Mouse (Mus musculus) olfactory bulb, adult 2 months (tissue): Measurements from ENCODE around the gene Pbxip1. TPM values are rescaled to one million over a fixed set of nuclear protein-coding genes. Genes with fewer than 3 reads are reported as not detected.

Source experiments
- H3K27ac ChIP-seq: fragments of 200-500 bp; 2 replicates; pipeline ENCODE4 v1.5.1; 2012; ENCODE audit warnings: low read depth, low read length; ENCODE audit not compliant: insufficient read depth
- H3K4me1 ChIP-seq: fragments of 200-500 bp; 2 replicates; pipeline ENCODE4 v1.6.1; 2012; ENCODE audit warnings: low read length; ENCODE audit not compliant: control insufficient read depth, insufficient read depth
- H3K4me3 ChIP-seq: fragments of 200-500 bp; 2 replicates; pipeline ENCODE4 v1.5.1; 2012; ENCODE audit warnings: mild to moderate bottlenecking, low read depth, low read length, moderate library complexity; ENCODE audit not compliant: insufficient read depth
- CTCF ChIP-seq: fragments of 200-500 bp; IDR thresholded peaks from 2 replicates; pipeline ENCODE4 v1.5.1; 2012; ENCODE audit warnings: low read depth, mild to moderate bottlenecking, low read length, moderate library complexity; ENCODE audit not compliant: insufficient read depth
- POLR2A ChIP-seq: fragments of 200-500 bp; IDR thresholded peaks from 2 replicates; pipeline ENCODE4 v1.6.1; 2012; ENCODE audit warnings: mild to moderate bottlenecking, low read depth, low read length, moderate library complexity; ENCODE audit not compliant: insufficient read depth
- WGBS: fragments of 180-500 bp; shearing (Covaris S2); methylation state at CpG from one replicate; pipeline ENCODE4 v1.1.7; 2018; 5-methylcytosine and 5-hydroxymethylcytosine counted together
- polyA plus RNA-seq: library from polyadenylated mRNA; stranded (reverse); fragments of >200 nt; gene quantifications from 2 replicates; pipeline ENCODE4 v1.2.4, GENCODE M21; 2012; ENCODE audit warnings: low replicate concordance; ENCODE audit not compliant: missing spikeins, insufficient read depth, insufficient read length

The Pbxip1 gene
- polyA plus RNA-seq, 1 experiment, result not detected

GRCm38 (mm10) chr3:89392871-89393311 is 43.6 kb upstream of the Pbxip1 start:
- TF ChIP-seq POLR2A (no peak), CTCF (no peak)
- Histone ChIP-seq H3K4me1 (peaks cover 52% of the 10 kb centered on the region), H3K4me3 (peak overlapping the region; percentile 50), H3K27ac (no peak overlapping the region)
- WGBS, result under 1% methylated on average over 24 of the region's 24 CpGs

DNA sequence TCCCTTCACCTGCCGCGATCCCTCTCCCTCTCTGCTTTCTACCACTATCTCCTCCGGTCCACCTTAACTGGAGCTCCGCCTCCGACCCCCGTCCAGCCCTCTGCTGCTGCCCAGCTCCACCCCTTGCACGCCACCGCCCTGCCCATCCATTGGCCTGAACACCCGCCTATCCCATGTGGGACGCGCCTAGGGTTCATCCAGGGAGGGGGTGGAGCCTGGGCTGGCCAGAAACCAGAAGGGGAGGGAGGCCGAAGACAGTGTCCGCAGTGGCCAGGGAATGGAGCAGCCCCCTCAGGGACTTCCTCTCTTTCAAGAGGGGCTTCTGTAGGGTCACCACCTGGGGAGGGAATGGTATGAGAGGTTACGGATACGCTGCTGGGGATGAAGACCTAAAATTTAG is 42.9 kb upstream of the Pbxip1 start:
- Histone ChIP-seq H3K4me1 (peaks cover 45% of the 10 kb centered on the region), H3K27ac (peak overlapping the region; percentile 83), H3K4me3 (peak overlapping the region; percentile 54)
- TF ChIP-seq POLR2A (peak; percentile 58), CTCF (no peak)
- WGBS, result 2% methylated on average over 15 of the region's 15 CpGs

DNA sequence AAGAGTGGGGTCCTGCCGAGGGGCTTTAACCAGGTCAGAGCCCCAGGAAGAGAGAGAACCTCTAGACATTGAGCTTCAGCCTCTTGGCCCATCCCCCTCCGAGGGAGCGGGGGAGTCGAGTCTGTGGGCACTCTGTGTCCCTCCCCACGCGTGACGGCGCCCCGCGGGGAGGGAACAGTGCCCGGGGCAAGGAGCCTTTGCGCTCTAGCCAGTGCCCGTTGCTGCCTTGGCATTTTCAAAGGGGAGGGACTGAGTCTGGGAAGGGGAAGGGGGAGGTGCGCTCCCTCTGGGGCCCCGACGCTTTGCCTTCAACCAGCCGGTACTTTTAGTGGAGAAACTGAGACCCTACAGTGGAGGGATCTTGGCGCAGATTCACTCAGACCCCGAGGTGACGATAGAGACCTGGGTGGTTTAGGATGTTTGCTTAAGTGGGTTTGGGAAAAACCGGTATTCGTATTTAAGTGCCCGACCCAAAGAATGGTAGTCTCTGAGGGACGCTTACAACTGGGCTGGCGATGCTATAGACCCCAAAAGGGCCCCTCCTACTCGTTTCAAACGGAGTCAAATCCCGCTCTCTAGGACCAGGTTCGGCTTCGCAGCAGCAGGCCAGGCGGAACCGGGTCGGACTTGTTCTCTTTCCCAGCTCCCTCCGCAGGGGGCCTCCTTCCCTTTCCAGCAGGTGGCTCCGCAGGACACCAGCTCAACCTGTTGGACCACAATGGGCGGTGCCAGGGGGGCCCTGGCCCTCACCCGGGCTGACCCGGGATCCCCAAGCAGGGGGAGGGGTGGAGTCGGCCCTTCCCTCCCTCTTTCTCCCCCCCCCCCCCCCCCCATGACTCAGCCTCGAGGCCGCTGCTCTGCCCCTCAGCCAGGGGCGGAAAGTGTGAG is 42.3 kb upstream of the Pbxip1 start, which contains the start of gene Zbtb7b:
TSS of gene Zbtb7b (minus strand) at position 771 of the 888 bp plus-strand sequence.
- WGBS, result under 1% methylated on average over 42 of the region's 42 CpGs
- Histone ChIP-seq H3K4me1 (peaks cover 45% of the 10 kb centered on the region), H3K27ac (peak within 1 kb of the TSS; percentile 83), H3K4me3 (peak within 1 kb of the TSS; percentile 54)
- TF ChIP-seq CTCF, result no peak
- no peak; the same call in 1 of the 2 replicates for TF ChIP-seq POLR2A

- no peak for TF ChIP-seq CTCF
- TF ChIP-seq POLR2A, result no peak
- Histone ChIP-seq H3K4me1 (peaks cover 45% of the 10 kb centered on the region), H3K27ac (no peak overlapping the region)
These were observed 41.6 kb upstream of the Pbxip1 start for GRCm38 (mm10) chr3:89394894-89395256.

GRCm38 (mm10) chr3:89395419-89395805 is 41.1 kb upstream of the Pbxip1 start:
- Histone ChIP-seq H3K4me1 (peaks cover 42% of the 10 kb centered on the region), H3K27ac (no peak overlapping the region), H3K4me3 (peak overlapping the region; percentile 54; the same call in 1 of the 2 replicates)
- WGBS, result 9% methylated on average over 10 of the region's 10 CpGs
- TF ChIP-seq CTCF (no peak), POLR2A (no peak)

More at GRCm38 (mm10) chr3:89394894-89395256, 41.6 kb upstream of the Pbxip1 start:
- H3K4me3 ChIP-seq, result peak overlapping the region; percentile 54; the same call in 1 of the 2 replicates
- WGBS, result under 1% methylated on average over 12 of the region's 12 CpGs

- TF ChIP-seq POLR2A, result no peak
- TF ChIP-seq CTCF, result peak; percentile 84
- H3K27ac ChIP-seq, result no peak overlapping the region
- peak overlapping the region; percentile 28 for H3K4me3 ChIP-seq
- H3K4me1 ChIP-seq, result peaks cover 37% of the 10 kb centered on the region
- WGBS, result under 1% methylated on average over 40 of the region's 44 CpGs
These were observed 40.5 kb upstream of the Pbxip1 start for GRCm38 (mm10) chr3:89395806-89396653.

GRCm38 (mm10) chr3:89396654-89397005 is 39.9 kb upstream of the Pbxip1 start:
- Histone ChIP-seq H3K4me1 (peaks cover 32% of the 10 kb centered on the region), H3K4me3 (no peak overlapping the region), H3K27ac (no peak overlapping the region)
- TF ChIP-seq CTCF, result no peak
- TF ChIP-seq POLR2A, result no peak
- WGBS, result 4% methylated on average over 4 of the region's 4 CpGs

DNA sequence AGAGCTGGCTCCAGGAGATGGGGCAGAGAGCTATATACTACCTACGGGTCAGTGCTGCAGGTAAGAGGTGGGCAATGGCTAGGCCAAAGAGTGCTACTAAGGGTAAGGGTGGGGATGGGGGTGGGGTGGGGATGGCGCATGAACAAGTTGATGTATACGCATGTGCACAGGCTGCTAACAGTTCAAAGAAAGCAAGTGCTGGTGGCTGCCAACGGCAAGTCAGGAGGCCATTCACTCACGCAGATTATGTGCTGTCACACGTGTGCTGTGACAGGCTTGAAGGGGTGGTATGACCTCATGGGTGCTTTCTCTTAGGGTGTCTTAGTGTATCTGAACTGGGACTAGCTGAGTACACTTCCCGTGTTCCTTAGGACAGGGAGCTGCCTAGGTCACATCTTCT is 35.2 kb upstream of the Pbxip1 start:
- TF ChIP-seq POLR2A (no peak), CTCF (no peak)
- no peak overlapping the region for H3K4me3 ChIP-seq
- H3K27ac ChIP-seq, result no peak overlapping the region
- 91% methylated on average over 7 of the region's 7 CpGs for WGBS
- H3K4me1 ChIP-seq, result no peaks in the 10 kb centered on the region

DNA sequence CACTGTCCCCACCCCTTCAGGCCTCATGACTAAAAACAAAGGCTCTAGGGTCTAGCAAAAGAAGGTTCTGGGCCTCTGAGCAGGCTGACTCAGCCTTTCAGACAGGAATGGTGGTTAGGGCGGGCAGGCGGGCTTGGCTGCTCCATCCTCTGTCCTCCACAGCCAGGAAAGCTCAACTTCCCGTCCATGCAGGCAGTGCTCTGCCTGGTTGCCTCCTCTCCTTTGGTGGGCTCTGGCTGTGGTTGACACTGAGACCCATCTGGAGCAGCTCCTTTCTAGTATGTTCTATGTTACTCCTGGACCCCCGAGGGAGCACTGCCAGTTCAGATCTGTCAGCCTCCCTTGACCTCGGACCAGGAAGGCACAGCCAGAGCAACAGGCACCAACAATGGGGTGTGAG is 33.8 kb upstream of the Pbxip1 start, which contains the start of gene Lenep:
TSS of gene Lenep (minus strand) at position 101 of the 400 bp plus-strand sequence.
- no peak for TF ChIP-seq CTCF
- TF ChIP-seq POLR2A, result no peak
- no peak within 1 kb of the TSS for H3K27ac ChIP-seq
- H3K4me1 ChIP-seq, result 0 out of 2 replicates have a peak, but pooled peaks cover 3% of the 10 kb centered on the region
- no peak within 1 kb of the TSS for H3K4me3 ChIP-seq
- 73% methylated on average over 5 of the region's 5 CpGs for WGBS

DNA sequence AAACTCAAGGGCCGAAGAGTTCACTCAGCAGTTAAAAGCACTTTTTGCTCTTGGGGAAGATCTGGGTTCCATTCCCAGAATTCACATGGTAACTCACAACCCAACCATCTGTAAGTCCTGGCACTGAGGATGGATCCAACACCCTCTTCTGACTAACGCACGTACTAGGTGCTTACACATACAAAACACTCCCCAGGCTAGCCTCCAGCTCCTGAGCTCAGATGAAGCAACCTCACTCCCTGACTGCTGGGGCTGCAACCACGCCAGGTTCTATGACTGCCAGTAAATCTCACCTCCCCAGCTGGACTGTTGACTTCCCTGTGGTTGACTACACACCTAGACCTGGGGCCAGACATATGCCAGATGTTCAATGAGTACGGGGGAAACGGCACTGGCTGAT is 29.6 kb upstream of the Pbxip1 start:
- TF ChIP-seq CTCF, result no peak
- no peak for TF ChIP-seq POLR2A
- peaks cover 15% of the 10 kb centered on the region for H3K4me1 ChIP-seq
- no peak overlapping the region for H3K27ac ChIP-seq
- WGBS, result 88% methylated on average over 6 of the region's 6 CpGs
- H3K4me3 ChIP-seq, result no peak overlapping the region
